Mouse (Mus musculus): Measurements from ENCODE around the gene Pimreg. TPM values are rescaled to one million over a fixed set of nuclear protein-coding genes. Genes with fewer than 3 reads are reported as not detected.

Pimreg gene
- polyA plus RNA-seq (2017; shearing (Covaris generic)) = 10 to 100 TPM in 1 of 3 experiments, 1 to 10 TPM in 2; 2.4 to 38.2 (median 2.6) TPM

DNA sequence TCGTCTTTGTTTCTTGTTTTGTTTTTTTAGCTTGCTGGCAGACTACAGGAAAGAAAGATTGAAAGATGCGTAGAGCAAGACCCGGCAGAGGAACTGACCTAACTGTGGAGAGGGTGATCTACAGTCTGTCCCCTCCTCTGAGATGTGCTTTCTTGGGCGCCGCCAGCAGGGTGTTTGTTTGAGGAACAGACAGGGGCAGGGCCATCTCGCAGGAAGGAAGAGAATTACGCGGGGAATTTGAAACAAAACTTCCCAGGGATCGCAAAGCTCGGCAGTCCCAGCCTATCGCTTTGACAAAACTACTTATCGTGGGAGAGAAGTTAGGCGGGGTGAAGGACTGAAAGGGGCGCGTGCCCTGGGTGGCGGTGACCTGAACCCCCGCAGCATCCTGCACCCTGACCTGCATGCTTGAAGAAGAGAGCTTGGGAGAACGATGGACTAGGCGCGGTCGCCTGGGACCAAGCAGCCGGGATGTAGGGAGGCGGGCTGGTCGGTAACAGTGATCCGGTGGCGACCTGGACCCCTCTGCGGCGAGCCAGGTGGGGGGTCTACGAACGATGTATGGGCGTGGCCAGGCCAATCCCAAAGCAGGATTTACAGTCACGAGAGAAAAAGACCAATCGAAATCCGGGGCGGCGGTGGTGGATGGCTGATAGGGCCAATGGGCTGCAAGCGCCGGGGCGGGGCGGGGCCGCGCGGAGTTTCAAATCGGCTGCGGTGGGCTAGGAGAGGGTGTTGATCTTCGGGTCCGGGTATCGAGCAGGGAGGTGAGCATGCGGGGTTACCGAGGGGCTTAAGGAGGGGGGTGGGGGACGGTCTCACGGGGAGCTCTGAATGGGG lies at the start of gene Pimreg:
TSS of gene Pimreg (plus strand) at position 265 of the 840 bp plus-strand sequence.
- ATAC-seq = peak; percentile 91

DNA sequence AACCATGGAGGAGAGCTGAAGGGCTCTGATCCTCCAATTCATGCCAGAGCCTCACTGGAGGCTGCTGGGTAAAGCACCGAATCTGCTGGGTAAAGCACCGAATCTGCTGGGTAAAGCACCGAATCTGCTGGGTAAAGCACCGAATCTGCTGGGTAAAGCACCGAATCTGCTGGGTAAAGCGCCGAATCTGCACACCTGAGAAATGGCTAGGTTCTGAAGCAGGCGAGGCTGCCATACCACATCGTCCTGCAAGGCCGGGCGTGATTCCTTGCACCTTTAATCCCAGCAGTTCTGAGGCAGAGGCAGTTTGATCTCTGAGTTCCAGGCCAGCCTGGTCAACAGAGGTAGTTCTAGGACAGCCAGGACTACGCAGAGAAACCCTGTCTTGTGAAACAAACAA lies 49.4 kb upstream of the Pimreg start:
- ATAC-seq = no peak

DNA sequence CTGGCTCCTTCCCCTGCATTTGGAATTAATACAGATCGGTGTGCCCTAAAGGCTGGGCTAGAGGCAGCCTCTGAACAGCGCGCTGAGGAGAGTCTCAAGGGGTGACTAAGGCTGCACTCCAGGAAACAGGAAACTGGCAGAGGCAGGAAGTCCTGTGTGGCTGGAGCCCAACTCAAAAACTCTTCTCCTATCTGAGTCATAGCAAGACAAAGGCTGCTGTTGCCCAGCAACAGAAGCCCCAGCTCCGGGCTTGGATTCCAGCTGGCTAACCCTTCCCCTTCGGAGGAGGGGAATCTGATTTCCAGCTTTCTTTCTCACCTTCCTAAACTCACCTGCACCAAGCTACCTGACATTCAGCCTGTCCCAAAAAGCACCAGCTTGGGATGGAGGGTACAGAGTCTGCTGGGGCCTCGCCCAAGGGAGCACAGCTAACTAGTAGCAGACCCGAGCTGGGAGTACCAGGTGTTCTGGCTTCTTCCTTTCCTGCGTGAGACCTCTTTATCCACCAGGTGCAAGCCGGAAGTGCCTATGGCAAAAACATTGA lies 45.8 kb upstream of the Pimreg start:
- ATAC-seq = peak; percentile 89

- ATAC-seq = no peak
Observed at GRCm38 (mm10) chr11:71996805-71997204, 45.0 kb upstream of the Pimreg start.

GRCm38 (mm10) chr11:72000194-72000593 lies 41.6 kb upstream of the Pimreg start:
- peak; percentile 68 for ATAC-seq

- ATAC-seq = no peak
Observed at GRCm38 (mm10) chr11:72002138-72002853, 39.5 kb upstream of the Pimreg start.

DNA sequence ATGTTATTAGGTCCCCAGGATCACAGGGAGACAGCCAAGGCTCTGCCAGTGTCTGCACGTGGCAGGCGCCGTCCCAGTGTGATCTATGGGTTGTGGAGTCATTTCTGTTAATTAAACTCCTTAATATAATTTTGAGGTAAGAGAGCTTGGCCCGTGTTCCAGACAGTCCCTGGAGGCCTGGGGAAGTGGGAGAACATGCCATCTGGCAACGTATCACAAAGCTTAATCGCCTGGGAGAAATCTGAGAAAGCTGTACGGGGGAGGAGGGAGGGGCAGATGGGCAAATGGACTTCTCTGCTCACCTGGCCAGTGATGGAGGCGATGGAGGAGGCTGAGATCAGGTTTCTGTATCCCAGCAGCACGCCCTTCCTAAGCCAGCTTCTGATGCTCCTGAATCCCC lies 38.7 kb upstream of the Pimreg start:
- no peak for ATAC-seq

GRCm38 (mm10) chr11:72005547-72005946 lies 36.3 kb upstream of the Pimreg start:
- no peak for ATAC-seq

- ATAC-seq = no peak
Observed at GRCm38 (mm10) chr11:72010367-72010766, 31.5 kb upstream of the Pimreg start.

- ATAC-seq = peak; percentile 41
Observed at GRCm38 (mm10) chr11:72010940-72011722, 30.7 kb upstream of the Pimreg start.

DNA sequence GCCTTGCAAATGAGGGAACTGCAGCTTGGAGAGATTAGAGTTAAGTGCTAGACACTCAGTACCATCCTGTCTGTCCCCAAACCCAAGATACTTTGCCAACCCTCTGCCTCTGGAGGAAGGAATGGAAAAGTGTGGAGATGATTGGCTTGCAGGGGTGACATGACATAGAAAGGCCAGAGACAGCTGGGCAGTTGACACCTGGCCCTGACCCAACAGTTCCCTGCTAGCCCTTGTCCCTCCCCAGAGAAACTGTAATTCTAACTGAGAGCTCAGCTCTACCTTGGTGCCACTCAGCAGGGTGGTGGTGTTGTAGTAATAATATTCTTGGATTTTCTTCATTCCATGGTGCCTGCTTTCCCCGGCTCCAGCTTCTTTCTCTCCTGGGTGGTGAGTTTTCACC lies 29.9 kb upstream of the Pimreg start:
- no peak for ATAC-seq

DNA sequence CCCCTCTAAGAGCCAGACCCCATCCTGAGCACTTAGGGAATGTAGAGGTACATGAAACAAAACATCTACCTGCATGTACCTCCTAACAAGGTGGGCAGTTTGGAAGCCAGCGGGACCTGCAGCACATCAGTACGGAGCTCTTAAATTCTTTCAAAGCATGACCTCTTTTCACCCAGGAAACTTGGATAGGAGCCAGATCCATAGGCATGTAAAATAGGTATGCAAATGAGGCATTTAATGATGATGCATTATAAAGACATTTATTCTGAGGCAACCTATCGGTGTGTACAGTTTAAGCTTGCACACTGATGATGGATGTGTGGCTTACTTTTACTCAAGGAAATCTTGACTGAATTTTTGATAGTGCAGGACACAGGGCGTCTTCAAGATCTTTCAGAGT lies 27.2 kb upstream of the Pimreg start:
- ATAC-seq = no peak

DNA sequence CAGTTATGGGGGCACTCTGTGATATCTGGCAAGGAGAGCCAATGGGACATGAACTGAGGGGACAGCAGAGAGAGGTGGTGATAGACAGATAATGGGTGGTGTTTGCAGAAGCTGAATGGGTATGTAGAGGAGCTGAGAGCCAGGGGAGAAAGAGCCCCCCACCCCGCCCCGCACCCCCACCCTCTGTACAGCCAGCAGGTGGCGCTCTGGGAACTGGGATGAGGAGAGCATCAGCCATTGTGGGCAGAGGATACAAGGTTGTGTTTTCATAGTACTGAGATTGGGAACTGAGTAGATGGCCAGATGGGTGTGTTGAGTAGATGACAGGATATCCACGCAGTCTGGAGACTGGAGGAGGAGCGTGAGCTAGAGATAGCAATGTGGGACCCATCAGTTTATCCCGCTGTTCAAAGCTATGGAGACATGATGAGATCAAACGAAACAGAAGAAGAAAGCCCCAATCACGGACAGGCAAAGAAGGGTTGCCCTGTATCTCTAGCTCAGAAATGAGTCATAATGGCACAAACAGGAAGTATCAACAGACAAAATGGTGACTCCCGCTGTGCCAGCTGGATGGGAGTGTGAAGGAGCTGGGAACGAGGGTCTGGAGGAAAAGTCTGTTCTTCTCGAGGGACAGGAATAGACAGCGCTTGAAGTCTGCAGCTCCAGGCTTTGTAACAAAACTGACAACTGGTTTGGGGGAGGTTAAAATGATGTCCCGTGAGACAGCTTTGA lies 25.1 kb upstream of the Pimreg start:
- ATAC-seq = no peak

DNA sequence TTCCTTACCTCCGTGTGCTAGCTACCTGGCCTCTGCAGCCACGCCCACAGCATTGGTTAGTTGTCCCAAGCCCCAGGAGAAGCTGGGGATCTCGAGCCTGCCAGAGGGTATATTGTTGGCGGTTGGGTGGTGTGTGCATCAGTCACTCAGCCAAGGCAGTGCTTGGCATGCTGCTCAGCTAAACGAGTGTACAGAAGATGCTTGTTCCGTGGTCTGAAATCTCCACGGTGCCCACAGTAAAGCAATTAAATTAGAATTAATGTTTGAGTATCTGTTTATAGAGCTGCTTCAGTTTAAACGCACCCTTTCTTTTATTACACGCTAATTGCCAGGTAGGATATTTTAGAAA lies 24.6 kb upstream of the Pimreg start:
- ATAC-seq = no peak

DNA sequence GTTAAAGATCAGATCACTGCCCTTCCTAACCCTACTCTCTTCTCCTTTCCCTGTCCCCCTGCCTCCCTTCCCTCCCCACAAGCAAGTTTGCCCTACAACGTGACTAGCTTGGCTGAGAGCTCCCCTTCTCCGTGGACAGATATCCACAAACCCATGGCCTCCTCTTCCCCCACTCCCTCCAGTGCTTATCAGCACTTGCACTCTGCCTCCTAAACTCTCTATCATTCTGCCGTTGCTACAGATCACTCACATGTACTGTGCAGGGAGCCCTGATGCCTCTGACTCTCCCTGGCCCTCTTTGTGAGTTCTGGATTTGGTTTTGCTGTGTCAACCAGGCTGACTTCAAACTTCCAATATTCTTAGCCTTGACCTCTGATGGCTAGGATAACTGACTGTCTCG lies 20.8 kb upstream of the Pimreg start:
- no peak for ATAC-seq

DNA sequence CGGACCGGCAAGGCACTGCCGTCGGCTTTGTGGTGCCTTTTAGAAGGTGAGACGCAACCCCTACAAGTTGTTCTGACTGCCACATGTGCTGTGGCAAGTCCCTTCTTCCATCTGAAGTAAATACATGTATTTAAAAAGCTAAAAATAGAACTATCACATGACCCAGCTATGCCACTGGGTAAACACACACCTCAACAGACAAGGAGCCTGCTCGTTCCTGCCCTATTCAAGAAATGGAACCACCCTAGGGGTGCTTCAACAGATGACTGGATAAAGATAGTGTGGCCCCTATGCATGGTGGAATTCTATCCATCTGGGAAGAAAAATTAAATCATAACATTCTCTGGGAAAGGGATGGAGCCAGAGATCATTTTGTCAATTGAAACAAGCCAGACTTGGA lies 19.0 kb upstream of the Pimreg start:
- ATAC-seq = no peak

DNA sequence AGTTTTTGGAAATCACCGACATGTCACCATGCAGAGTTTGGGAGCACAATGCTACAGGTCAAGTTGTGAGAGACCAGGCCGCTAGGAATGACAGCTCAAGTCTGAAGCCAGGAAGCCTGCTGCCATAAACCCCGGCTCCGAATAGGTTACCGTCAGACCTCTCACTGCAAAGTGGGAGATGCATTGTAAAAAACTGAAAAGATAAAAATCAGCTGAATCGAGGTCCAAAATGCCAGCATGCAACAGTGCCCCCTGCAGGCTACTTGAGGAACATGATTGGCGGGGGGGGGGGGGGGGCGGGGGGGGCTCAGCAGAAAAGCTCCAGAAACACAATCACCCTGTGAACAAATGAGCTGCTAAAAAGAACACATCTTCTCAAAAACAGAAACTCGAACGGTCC lies 18.3 kb upstream of the Pimreg start:
- no peak for ATAC-seq

DNA sequence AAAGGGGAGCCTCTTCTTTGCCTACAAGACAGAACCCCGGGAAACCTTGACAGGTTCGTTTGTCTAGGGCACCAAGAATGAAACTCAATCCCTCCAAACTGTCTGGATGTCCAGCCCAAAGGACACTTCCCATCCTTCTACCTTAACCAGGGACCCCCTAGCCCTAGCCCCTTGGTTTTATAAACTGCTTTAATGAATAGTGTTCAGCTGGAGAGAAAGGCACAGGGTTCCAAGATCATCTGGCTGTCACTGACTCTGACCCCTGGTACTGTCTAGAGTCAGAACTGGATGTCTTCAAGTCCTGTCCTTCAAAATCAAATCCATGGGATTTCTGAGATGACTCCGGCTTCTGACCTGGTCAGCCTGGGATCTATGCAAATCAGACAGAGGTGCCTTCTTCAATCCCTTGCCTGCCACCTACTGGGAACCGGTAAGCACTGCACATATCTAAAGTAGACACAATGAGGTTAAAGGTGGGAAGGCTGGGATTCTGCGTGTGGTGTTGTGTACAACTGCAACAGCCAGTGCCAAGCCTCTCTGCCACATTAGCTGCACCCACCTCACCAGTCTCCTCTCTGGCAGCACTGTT lies 17.5 kb upstream of the Pimreg start:
- no peak for ATAC-seq

- no peak for ATAC-seq
Observed at GRCm38 (mm10) chr11:72025843-72026242, 16.0 kb upstream of the Pimreg start.

GRCm38 (mm10) chr11:72026516-72026915 lies 15.3 kb upstream of the Pimreg start:
- ATAC-seq = no peak

GRCm38 (mm10) chr11:72027836-72028235 lies 14.0 kb upstream of the Pimreg start:
- ATAC-seq = no peak

- no peak for ATAC-seq
Observed at GRCm38 (mm10) chr11:72029143-72029542, 12.7 kb upstream of the Pimreg start.
